Mouse (Mus musculus) liver, adult 2 months (tissue): ENCODE data around the gene Scnn1a. TPM values are rescaled to one million over a fixed set of nuclear protein-coding genes. Genes with fewer than 3 reads are reported as not detected.

ENCODE experiments used
- DNase-seq: peaks from one replicate; pipeline ENCODE4 v3.0.0-alpha.2; 2011; ENCODE audit warnings: low read depth, low spot score; ENCODE audit errors: extremely low read depth
- H3K27ac ChIP-seq: fragments of 200-500 bp; replicated peaks from 2 replicates; pipeline ENCODE4 v1.5.1; 2012; ENCODE audit warnings: low read depth, mild to moderate bottlenecking, control low read depth, inconsistent platforms, low read length; ENCODE audit not compliant: insufficient read depth
- H3K27me3 ChIP-seq: fragments of 200-500 bp; 2 replicates; pipeline ENCODE4 v1.6.1; 2012; ENCODE audit warnings: mild to moderate bottlenecking, moderate library complexity, low read length, inconsistent platforms; ENCODE audit not compliant: control insufficient read depth, insufficient read depth
- H3K36me3 ChIP-seq: fragments of 200-500 bp; 2 replicates; pipeline ENCODE4 v1.6.1; 2012; ENCODE audit warnings: low read length, inconsistent platforms; ENCODE audit not compliant: control insufficient read depth, insufficient read depth
- H3K4me1 ChIP-seq: fragments of 200-500 bp; 2 replicates; pipeline ENCODE4 v1.6.1; 2011; ENCODE audit warnings: low read length; ENCODE audit not compliant: control insufficient read depth, insufficient read depth
- H3K4me3 ChIP-seq: fragments of 200-500 bp; 2 replicates; pipeline ENCODE4 v1.5.1; 2011; ENCODE audit warnings: low read depth, mild to moderate bottlenecking, control low read depth, low read length, moderate library complexity; ENCODE audit not compliant: insufficient read depth
- H3K79me2 ChIP-seq: fragments of 200-500 bp; 2 replicates; pipeline ENCODE4 v1.6.1; 2012; ENCODE audit warnings: inconsistent platforms, mild to moderate bottlenecking, low read length, moderate library complexity; ENCODE audit not compliant: control insufficient read depth, insufficient read depth
- H3K9ac ChIP-seq: fragments of 200-500 bp; 2 replicates; pipeline ENCODE4 v1.6.1; 2012; ENCODE audit warnings: low read depth, mild to moderate bottlenecking, control low read depth, inconsistent platforms, low read length
- CTCF ChIP-seq: fragments of 200-500 bp; IDR thresholded peaks from 2 replicates; pipeline ENCODE4 v1.5.1; 2011; ENCODE audit warnings: low read depth, low read length, control low read depth
- POLR2A ChIP-seq: fragments of 200-500 bp; IDR thresholded peaks from 2 replicates; pipeline ENCODE4 v1.6.1; 2011; ENCODE audit warnings: low read length, control low read depth; ENCODE audit not compliant: insufficient read depth; ENCODE audit errors: extremely low read depth
- WGBS: fragments of 180-500 bp; shearing (Covaris S2); methylation state at CpG from one replicate; pipeline ENCODE4 v1.1.7; 2018; 5-methylcytosine and 5-hydroxymethylcytosine counted together
- polyA plus RNA-seq: library from polyadenylated mRNA; depleted of rRNA; stranded (reverse); fragments of >200 nt; gene quantifications from 2 replicates; pipeline ENCODE4 v1.2.3, GENCODE M21; 2012
- total RNA-seq: library from RNA; depleted of rRNA; stranded (reverse); fragments of >200 nt; gene quantifications from 2 replicates; pipeline ENCODE4 v1.2.3, GENCODE M21; 2014

Scnn1a gene
- total and polyA plus RNA-seq, 2 experiments, result 3.0 to 24.8 TPM

GRCm38 (mm10) chr6:125361467-125362291 lies 41.2 kb downstream of the Scnn1a start:
- no peak overlapping the region for H3K9ac ChIP-seq
- no peak for TF ChIP-seq POLR2A
- peak; percentile 51 for TF ChIP-seq CTCF
- H3K27ac ChIP-seq, result no peak overlapping the region
- no peaks in the 10 kb centered on the region for H3K27me3 ChIP-seq
- H3K36me3 ChIP-seq, result peaks cover 34% of the 10 kb centered on the region; the same call in 1 of the 2 replicates
- H3K4me1 ChIP-seq, result peaks cover 11% of the 10 kb centered on the region
- peaks cover 4% of the 10 kb centered on the region; the same call in 1 of the 2 replicates for H3K79me2 ChIP-seq
- 70% methylated on average over 38 of the region's 38 CpGs for WGBS
- H3K4me3 ChIP-seq, result no peak overlapping the region
- no peak for DNase-seq

- peaks cover 11% of the 10 kb centered on the region for H3K4me1 ChIP-seq
- peak overlapping the region; percentile 48 for H3K27ac ChIP-seq
- no peak overlapping the region for H3K4me3 ChIP-seq
- TF ChIP-seq POLR2A (no peak), CTCF (no peak)
- 48% methylated on average over 15 of the region's 15 CpGs for WGBS
- H3K36me3 ChIP-seq, result peaks cover 25% of the 10 kb centered on the region; the same call in 1 of the 2 replicates
- no peak for DNase-seq
- H3K27me3 ChIP-seq, result no peaks in the 10 kb centered on the region
- H3K79me2 ChIP-seq, result no peaks in the 10 kb centered on the region
- H3K9ac ChIP-seq, result no peak overlapping the region; the same call in 1 of the 2 replicates
These were observed 42.6 kb downstream of the Scnn1a start for GRCm38 (mm10) chr6:125363021-125363420.

GRCm38 (mm10) chr6:125363451-125364242 lies 43.2 kb downstream of the Scnn1a start:
- Histone ChIP-seq H3K4me3 (no peak overlapping the region), H3K27me3 (no peaks in the 10 kb centered on the region), H3K36me3 (peaks cover 22% of the 10 kb centered on the region; the same call in 1 of the 2 replicates), H3K27ac (peak overlapping the region; percentile 48), H3K9ac (no peak overlapping the region; the same call in 1 of the 2 replicates), H3K4me1 (peaks cover 11% of the 10 kb centered on the region), H3K79me2 (no peaks in the 10 kb centered on the region)
- WGBS, result 23% methylated on average over 23 of the region's 23 CpGs
- DNase-seq, result peak; percentile 91
- TF ChIP-seq CTCF, result 0 out of 2 replicates have a peak, but pooled peaks have one; percentile 28
- no peak for TF ChIP-seq POLR2A

GRCm38 (mm10) chr6:125364448-125364847 lies 44.0 kb downstream of the Scnn1a start:
- WGBS, result 26% methylated on average over 8 of the region's 8 CpGs
- no peak overlapping the region; the same call in 1 of the 2 replicates for H3K9ac ChIP-seq
- peaks cover 19% of the 10 kb centered on the region; the same call in 1 of the 2 replicates for H3K36me3 ChIP-seq
- H3K27ac ChIP-seq, result peak overlapping the region; percentile 21; the same call in 1 of the 2 replicates
- H3K27me3 ChIP-seq, result no peaks in the 10 kb centered on the region
- H3K79me2 ChIP-seq, result no peaks in the 10 kb centered on the region
- no peak overlapping the region for H3K4me3 ChIP-seq
- peaks cover 11% of the 10 kb centered on the region for H3K4me1 ChIP-seq
- TF ChIP-seq POLR2A (no peak), CTCF (peak; percentile 60)
- DNase-seq, result no peak

- Histone ChIP-seq H3K79me2 (no peaks in the 10 kb centered on the region), H3K27me3 (no peaks in the 10 kb centered on the region), H3K4me1 (peaks cover 11% of the 10 kb centered on the region), H3K4me3 (no peak overlapping the region), H3K9ac (no peak overlapping the region), H3K27ac (no peak overlapping the region), H3K36me3 (peaks cover 19% of the 10 kb centered on the region; the same call in 1 of the 2 replicates)
- TF ChIP-seq CTCF (no peak), POLR2A (no peak)
- DNase-seq, result no peak
- 95% methylated on average over 5 of the region's 5 CpGs for WGBS
These were observed 45.1 kb downstream of the Scnn1a start for GRCm38 (mm10) chr6:125365522-125365921.
